Mouse (Mus musculus): Measurements from ENCODE around the gene Acot6.

- TF ChIP-seq GATA1 (IDR thresholded peaks at IDR 0.05; ENCODE audit: borderline replicate concordance, low read length) (no peak), FLI1 (IDR thresholded peaks at IDR 0.05; ENCODE audit: low read length) (no peak)
Observed at GRCm38 (mm10) chr12:84156210-84156609, 55.8 kb downstream of the Acot6 start.

Data from megakaryocyte, embryonic 14.5 days (primary cell).